Mouse (Mus musculus) adrenal gland (tissue): ENCODE data around the gene Ppp1r12b.

Source experiments
- intact Hi-C: fragments of 180-260 bp; cut with DNase I; formaldehyde crosslinking; loops from one replicate; pipeline ENCODE4 v1.15.1; 2025

The Ppp1r12b gene

GRCm38 (mm10) chr1:134854325-134854982, 101.3 kb downstream of the Ppp1r12b start:
- intact Hi-C loops = loop anchor here (5.0 kb wide), 1 partner anchor 217 kb away; no protein-coding TSS in a partner anchor

GRCm38 (mm10) chr1:134852797-134853196, 102.9 kb downstream of the Ppp1r12b start:
- intact Hi-C loops = loop anchor here (5.0 kb wide), 1 partner anchor 215 kb away; no protein-coding TSS in a partner anchor

GRCm38 (mm10) chr1:134851211-134851610, 104.5 kb downstream of the Ppp1r12b start:
- intact Hi-C loops = loop anchor here (5.0 kb wide), 1 partner anchor 214 kb away; no protein-coding TSS in a partner anchor

GRCm38 (mm10) chr1:134850361-134850760, 105.4 kb downstream of the Ppp1r12b start:
- intact Hi-C loops = loop anchor here (5.0 kb wide), 1 partner anchor 213 kb away; no protein-coding TSS in a partner anchor

- intact Hi-C loops = no loop called here
Observed at GRCm38 (mm10) chr1:134847851-134848250, 107.9 kb downstream of the Ppp1r12b start.

- intact Hi-C loops = no loop called here
Observed at GRCm38 (mm10) chr1:134846295-134846988, 109.3 kb downstream of the Ppp1r12b start.

- intact Hi-C loops = no loop called here
Observed at GRCm38 (mm10) chr1:134843369-134843768, 112.4 kb downstream of the Ppp1r12b start.

GRCm38 (mm10) chr1:134836909-134837480, 118.7 kb downstream of the Ppp1r12b start:
- intact Hi-C loops = no loop called here

GRCm38 (mm10) chr1:134830881-134831280, 124.9 kb downstream of the Ppp1r12b start:
- intact Hi-C loops = loop anchor here (2.0 kb wide), 1 partner anchor 86 kb away; no protein-coding TSS in a partner anchor

GRCm38 (mm10) chr1:134829635-134830034, 126.1 kb downstream of the Ppp1r12b start:
- intact Hi-C loops = loop anchor here (2.0 kb wide), 1 partner anchor 85 kb away; no protein-coding TSS in a partner anchor

GRCm38 (mm10) chr1:134824896-134825295, 130.8 kb downstream of the Ppp1r12b start:
- intact Hi-C loops = no loop called here

- intact Hi-C loops = no loop called here
Observed at GRCm38 (mm10) chr1:134823842-134824241, 131.9 kb downstream of the Ppp1r12b start.

GRCm38 (mm10) chr1:134823323-134823722, 132.4 kb downstream of the Ppp1r12b start:
- intact Hi-C loops = no loop called here

- intact Hi-C loops = no loop called here
Observed at GRCm38 (mm10) chr1:134820882-134821281, 134.9 kb downstream of the Ppp1r12b start.

GRCm38 (mm10) chr1:134819196-134819595, 136.5 kb downstream of the Ppp1r12b start:
- intact Hi-C loops = no loop called here

GRCm38 (mm10) chr1:134818716-134819115, 137.0 kb downstream of the Ppp1r12b start:
- intact Hi-C loops = no loop called here

- intact Hi-C loops = no loop called here
Observed at GRCm38 (mm10) chr1:134817916-134818595, 137.7 kb downstream of the Ppp1r12b start.

GRCm38 (mm10) chr1:134817120-134817519, 138.6 kb downstream of the Ppp1r12b start:
- intact Hi-C loops = no loop called here

GRCm38 (mm10) chr1:134816617-134817016, 139.1 kb downstream of the Ppp1r12b start:
- intact Hi-C loops = no loop called here

- intact Hi-C loops = no loop called here
Observed at GRCm38 (mm10) chr1:134815748-134816147, 140.0 kb downstream of the Ppp1r12b start.

- intact Hi-C loops = no loop called here
Observed at GRCm38 (mm10) chr1:134805471-134805870, 150.3 kb downstream of the Ppp1r12b start.
